Mouse (Mus musculus): ENCODE data around the gene Cd82.

- TF ChIP-seq MAX (IDR thresholded peaks at IDR 0.05) (no peak), CTCF (IDR thresholded peaks at IDR 0.05; ENCODE audit: control insufficient read depth, insufficient read depth, insufficient read length) (peak; percentile 66), USF1 (IDR thresholded peaks at IDR 0.05; ENCODE audit: low read depth) (no peak), MYOD1 (IDR thresholded peaks at IDR 0.05; ENCODE audit: control insufficient read depth, insufficient read length, low read depth) (no peak), CEBPB (IDR thresholded peaks at IDR 0.05; ENCODE audit: low read depth) (no peak), FOSL1 (IDR thresholded peaks at IDR 0.05; ENCODE audit: insufficient read depth, low read length, poor library complexity, severe bottlenecking) (no peak)
These were observed 44.5 kb downstream of the Cd82 start for GRCm38 (mm10) chr2:93418396-93418795.
